In the genomic region with DNA sequence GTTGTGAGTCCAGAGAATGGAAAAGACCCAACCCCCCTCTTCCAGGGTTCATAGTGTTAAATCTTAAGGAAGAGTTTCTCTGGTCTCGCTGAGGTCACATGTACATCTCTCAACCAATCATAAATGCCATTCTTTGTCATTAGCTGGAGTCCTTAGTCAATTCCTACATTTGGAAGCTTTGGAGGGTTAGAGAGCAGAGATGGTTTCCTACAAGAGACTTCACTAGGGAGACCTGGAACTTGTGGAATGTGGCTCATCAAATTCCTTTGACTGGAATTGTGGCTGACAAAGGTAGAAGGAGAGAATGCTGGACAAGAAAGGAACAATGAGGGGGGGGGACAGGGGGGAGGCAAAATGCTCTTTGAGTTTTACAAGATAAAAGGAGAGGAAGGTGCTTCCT, we compare ENCODE assay signal across 19 mouse cellular contexts. TPM values are rescaled to one million over a fixed set of nuclear protein-coding genes. Genes with fewer than 3 reads are reported as not detected.
"Had no signal": no experiment of that assay in that cellular context is flagged by ENCODE, and none has a peak within 500 bp of the region (broad histone marks: within the 10 kb centered on the region; RNA-seq: fewer than 3 reads in every experiment).

No protein-coding gene starts in this region.

- H3K4me3 ChIP-seq: lung, embryonic 15.5 days; megakaryocyte, embryonic 14.5 days; midbrain, embryonic 13.5 days; myocyte; neural tube, embryonic 13.5 days; neural tube, embryonic 15.5 days had no signal

- H3K4me1 ChIP-seq: megakaryocyte, embryonic 14.5 days had no signal

- H3K27ac ChIP-seq: lung, embryonic 15.5 days; macrophage; midbrain, embryonic 13.5 days; neural tube, embryonic 13.5 days; neural tube, embryonic 15.5 days had no signal

- DNase-seq: lung, adult 2 months; lung, postnatal 14 days; lung, postnatal 36 days; retina, postnatal 1 day; right cerebral cortex, adult 18-20 months; right cerebral cortex, postnatal 25 days; right cerebral cortex, postnatal 4 days; spleen, adult 18-20 months; thymus, adult 18-20 months; thymus, postnatal 14 days; thymus, postnatal 36 days had no signal

RNA-seq across cellular contexts. Expression of gene Ntrk2, which starts 30.5 kb away (rescaled TPM):
- total RNA-seq: megakaryocyte progenitor cell, adult 5-6 weeks had no signal
- polyA plus RNA-seq: macrophage, myocyte had no signal
